Mouse (Mus musculus) hindbrain, embryonic 15.5 days (tissue): ENCODE results near the gene Med12l. TPM values are rescaled to one million over a fixed set of nuclear protein-coding genes. Genes with fewer than 3 reads are reported as not detected.

Experiments used
- ATAC-seq: fragments of 200-750 bp; cut with Nextera tagmentation; 2 replicates; pipeline ENCODE4 v1.8.0; 2017; ENCODE audit warnings: low read depth, moderate number of reproducible peaks, moderate TSS enrichment; ENCODE audit not compliant: low FRiP score
- H3K27ac ChIP-seq: fragments of 300-500 bp; sonication (generic); replicated peaks from 2 replicates; pipeline ENCODE4 v1.5.1; 2015; ENCODE audit warnings: mild to moderate bottlenecking, inconsistent platforms
- H3K27me3 ChIP-seq: fragments of 300-500 bp; sonication (generic); 2 replicates; pipeline ENCODE4 v1.6.1; 2015; ENCODE audit warnings: control low read depth, inconsistent platforms
- H3K36me3 ChIP-seq: fragments of 300-500 bp; sonication (generic); 2 replicates; pipeline ENCODE4 v1.6.1; 2015; ENCODE audit warnings: control low read depth, inconsistent platforms
- H3K4me1 ChIP-seq: fragments of 300-500 bp; sonication (generic); replicated peaks from 2 replicates; pipeline ENCODE4 v1.6.1; 2015; ENCODE audit warnings: control low read depth, inconsistent platforms
- H3K4me2 ChIP-seq: fragments of 300-500 bp; sonication (generic); 2 replicates; pipeline ENCODE4 v1.6.1; 2015; ENCODE audit warnings: moderate library complexity, mild to moderate bottlenecking, inconsistent platforms
- H3K4me3 ChIP-seq: fragments of 300-500 bp; sonication (generic); 2 replicates; pipeline ENCODE4 v1.5.1; 2015; ENCODE audit warnings: mild to moderate bottlenecking, inconsistent platforms
- H3K9ac ChIP-seq: fragments of 300-500 bp; sonication (generic); 2 replicates; pipeline ENCODE4 v1.6.1; 2015; ENCODE audit warnings: inconsistent platforms
- H3K9me3 ChIP-seq: fragments of 300-500 bp; sonication (generic); 2 replicates; pipeline ENCODE4 v1.6.1; 2016; ENCODE audit warnings: control low read depth, inconsistent platforms
- WGBS: fragments of 180-500 bp; shearing (Covaris S2); methylation state at CpG from one replicate; pipeline ENCODE4 v1.1.7; 2015; 5-methylcytosine and 5-hydroxymethylcytosine counted together
- polyA plus RNA-seq: library from polyadenylated mRNA; unstranded; fragments of >200 nt; fragmentation: Nextera tagmentation; extraction: Ambion mirVana; gene quantifications from 2 replicates; pipeline ENCODE4 v1.2.1, GENCODE M21; 2015

Gene Med12l
- polyA plus RNA-seq, 1 experiment from 2014 or later = 4.2 TPM

DNA sequence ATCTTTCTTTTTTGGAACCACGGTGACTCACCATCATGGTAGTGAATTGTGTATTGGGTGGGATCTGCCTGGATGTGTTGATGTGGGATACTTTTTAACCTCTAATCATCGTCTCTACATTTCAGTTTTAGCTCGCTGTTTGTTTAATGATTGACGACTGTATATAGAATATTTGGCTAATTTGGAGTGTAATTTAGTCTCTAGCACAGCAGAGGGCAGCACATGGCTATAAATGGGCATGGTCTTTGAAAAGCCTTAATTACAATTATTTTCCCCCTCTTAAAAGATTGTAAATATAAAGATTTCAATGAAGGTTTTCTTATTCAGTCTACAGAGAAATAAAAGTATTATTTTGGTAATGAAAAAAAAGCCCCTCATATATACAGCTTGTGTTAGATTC is 71.7 kb downstream of the Med12l start:
- H3K4me2 ChIP-seq = no peak overlapping the region
- no peak for ATAC-seq
- H3K4me1 ChIP-seq = no peaks in the 10 kb centered on the region
- H3K27ac ChIP-seq = no peak overlapping the region
- H3K9ac ChIP-seq = no peak overlapping the region
- H3K27me3 ChIP-seq = no peaks in the 10 kb centered on the region
- H3K36me3 ChIP-seq = no peaks in the 10 kb centered on the region
- no peak overlapping the region for H3K4me3 ChIP-seq
- no peaks in the 10 kb centered on the region for H3K9me3 ChIP-seq
- WGBS = 67% methylated on average over 4 of the region's 4 CpGs

- no peak overlapping the region for H3K4me3 ChIP-seq
- no peaks in the 10 kb centered on the region for H3K27me3 ChIP-seq
- no peaks in the 10 kb centered on the region for H3K4me1 ChIP-seq
- WGBS = 86% methylated on average over 11 of the region's 11 CpGs
- no peaks in the 10 kb centered on the region for H3K36me3 ChIP-seq
- no peaks in the 10 kb centered on the region for H3K9me3 ChIP-seq
- H3K9ac ChIP-seq = no peak overlapping the region
- no peak overlapping the region for H3K4me2 ChIP-seq
- no peak for ATAC-seq
- H3K27ac ChIP-seq = no peak overlapping the region
Observed at GRCm38 (mm10) chr3:59078585-59078984, 73.0 kb downstream of the Med12l start.

DNA sequence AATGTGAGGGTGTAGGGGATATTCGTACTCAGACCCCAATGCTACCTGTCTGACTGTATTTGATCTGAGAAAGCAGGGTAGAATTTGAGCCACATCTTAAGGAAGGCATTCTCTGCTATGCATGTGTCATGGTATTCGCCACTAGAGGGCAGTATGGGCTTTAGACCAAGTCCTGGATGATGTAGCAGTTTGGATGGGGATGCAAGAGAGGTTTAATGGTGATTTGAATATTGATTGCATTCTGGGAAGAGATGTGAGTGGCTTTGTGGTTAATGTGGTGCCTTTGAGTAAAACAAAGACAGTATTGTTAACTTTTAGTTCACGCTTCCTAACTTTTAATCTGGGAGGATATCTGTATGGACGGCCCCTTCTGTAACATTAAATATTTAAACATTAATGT is 73.7 kb downstream of the Med12l start:
- WGBS = 38% methylated on average over 4 of the region's 4 CpGs
- ATAC-seq = no peak

DNA sequence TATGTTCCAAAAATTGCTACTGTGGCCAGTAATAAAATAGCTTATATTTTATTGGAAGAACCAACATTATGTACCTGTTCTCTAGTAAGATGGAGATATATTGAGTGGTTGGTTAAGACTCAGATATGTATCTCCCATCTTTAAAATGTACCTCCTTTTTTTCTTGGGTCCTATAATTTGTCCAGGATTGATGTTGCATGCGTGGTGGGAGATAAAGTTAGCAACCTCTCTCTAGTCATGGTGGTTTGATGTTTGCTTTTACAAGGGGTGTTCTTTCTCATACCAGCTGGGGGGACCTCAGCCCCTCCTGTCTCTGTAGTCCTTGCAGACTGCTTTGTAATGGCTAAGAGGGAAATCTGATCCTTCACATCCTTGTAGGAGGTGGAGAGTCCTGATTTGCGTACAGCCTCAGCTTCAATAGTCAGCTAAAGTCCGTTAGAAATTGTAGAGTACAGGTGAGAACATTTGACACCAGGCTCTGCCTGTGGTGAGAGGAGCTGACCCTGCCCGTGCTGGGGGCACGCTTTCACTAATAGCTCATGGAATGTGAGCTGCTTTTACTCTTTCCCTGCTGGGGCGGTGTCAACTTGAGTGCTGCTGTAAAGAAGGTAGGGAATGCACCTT is 74.8 kb downstream of the Med12l start:
- no peak overlapping the region for H3K9ac ChIP-seq
- WGBS = 32% methylated on average over 6 of the region's 6 CpGs
- H3K27me3 ChIP-seq = no peaks in the 10 kb centered on the region

More for the DNA sequence above, 73.7 kb downstream of the Med12l start:
- Histone ChIP-seq H3K4me1 (no peaks in the 10 kb centered on the region), H3K4me3 (no peak overlapping the region), H3K36me3 (no peaks in the 10 kb centered on the region), H3K27me3 (no peaks in the 10 kb centered on the region), H3K9ac (no peak overlapping the region), H3K27ac (no peak overlapping the region), H3K9me3 (no peaks in the 10 kb centered on the region), H3K4me2 (no peak overlapping the region)

DNA sequence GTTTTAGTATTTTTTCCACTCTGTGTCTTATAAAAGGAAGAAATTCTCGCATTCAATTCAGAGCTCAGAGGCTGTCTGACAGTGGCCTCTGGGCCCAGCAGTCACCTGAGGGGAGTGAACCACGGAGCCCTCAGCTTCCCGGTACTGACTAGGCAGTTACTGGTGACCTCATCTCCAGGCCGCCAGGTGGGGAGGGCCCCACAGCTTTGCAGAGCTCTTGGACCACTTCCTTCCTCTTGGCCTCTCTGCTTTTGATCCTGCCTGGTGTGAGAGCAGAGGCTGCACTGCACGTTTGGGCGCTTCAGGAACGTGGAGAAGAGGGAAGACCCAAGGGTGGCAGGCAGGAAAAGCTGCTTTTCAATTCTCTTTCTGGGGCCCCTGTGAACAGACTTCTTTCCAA is 75.3 kb downstream of the Med12l start:
- no peaks in the 10 kb centered on the region for H3K27me3 ChIP-seq
- H3K4me3 ChIP-seq = no peak overlapping the region
- no peak overlapping the region for H3K4me2 ChIP-seq
- H3K9me3 ChIP-seq = no peaks in the 10 kb centered on the region
- H3K36me3 ChIP-seq = no peaks in the 10 kb centered on the region
- ATAC-seq = no peak
- no peak overlapping the region for H3K27ac ChIP-seq
- WGBS = 41% methylated on average over 7 of the region's 7 CpGs
- H3K9ac ChIP-seq = no peak overlapping the region
- H3K4me1 ChIP-seq = no peaks in the 10 kb centered on the region

More for the DNA sequence above, 74.8 kb downstream of the Med12l start:
- Histone ChIP-seq H3K9me3 (no peaks in the 10 kb centered on the region), H3K4me1 (no peaks in the 10 kb centered on the region), H3K4me3 (no peak overlapping the region), H3K27ac (no peak overlapping the region), H3K4me2 (no peak overlapping the region), H3K36me3 (no peaks in the 10 kb centered on the region)
- no peak for ATAC-seq

DNA sequence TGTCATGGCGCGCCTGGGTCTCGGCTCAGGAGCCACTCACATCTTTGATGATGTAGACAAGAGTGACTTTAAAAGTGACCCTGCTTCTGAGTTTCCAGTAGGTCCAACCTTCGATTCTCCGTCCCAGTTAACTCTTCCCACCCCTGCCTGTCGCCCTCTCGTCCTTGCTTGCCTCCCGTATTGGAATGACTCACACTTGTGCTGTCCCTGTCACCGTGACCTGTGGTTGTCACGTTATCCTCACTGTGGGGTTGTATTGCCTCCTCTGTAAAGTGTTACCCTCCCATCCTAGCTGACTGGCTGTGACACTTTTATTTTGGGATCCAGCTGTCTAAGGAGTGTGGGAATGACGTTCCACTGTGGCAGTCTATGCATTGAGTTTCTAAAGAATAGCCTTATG is 87.1 kb downstream of the Med12l start:
- ATAC-seq = no peak
- no peaks in the 10 kb centered on the region for H3K4me1 ChIP-seq

GRCm38 (mm10) chr3:59097421-59097820 is 91.8 kb downstream of the Med12l start:
- ATAC-seq = no peak
- Histone ChIP-seq H3K9ac (no peak overlapping the region), H3K4me2 (no peak overlapping the region), H3K4me1 (no peaks in the 10 kb centered on the region), H3K4me3 (no peak overlapping the region), H3K36me3 (no peaks in the 10 kb centered on the region), H3K27ac (no peak overlapping the region), H3K9me3 (no peaks in the 10 kb centered on the region), H3K27me3 (no peaks in the 10 kb centered on the region)
- 53% methylated on average over 6 of the region's 6 CpGs for WGBS

More for the DNA sequence above, 87.1 kb downstream of the Med12l start:
- Histone ChIP-seq H3K36me3 (no peaks in the 10 kb centered on the region), H3K4me3 (no peak overlapping the region), H3K9ac (no peak overlapping the region), H3K9me3 (no peaks in the 10 kb centered on the region), H3K4me2 (no peak overlapping the region), H3K27me3 (no peaks in the 10 kb centered on the region), H3K27ac (no peak overlapping the region)
- WGBS = 82% methylated on average over 11 of the region's 11 CpGs

GRCm38 (mm10) chr3:59098540-59098939 is 92.9 kb downstream of the Med12l start:
- Histone ChIP-seq H3K4me3 (no peak overlapping the region), H3K4me2 (no peak overlapping the region), H3K9me3 (no peaks in the 10 kb centered on the region), H3K27me3 (no peaks in the 10 kb centered on the region), H3K9ac (no peak overlapping the region), H3K4me1 (no peaks in the 10 kb centered on the region), H3K36me3 (no peaks in the 10 kb centered on the region), H3K27ac (no peak overlapping the region)
- WGBS = 88% methylated on average over 10 of the region's 10 CpGs
- ATAC-seq = no peak

DNA sequence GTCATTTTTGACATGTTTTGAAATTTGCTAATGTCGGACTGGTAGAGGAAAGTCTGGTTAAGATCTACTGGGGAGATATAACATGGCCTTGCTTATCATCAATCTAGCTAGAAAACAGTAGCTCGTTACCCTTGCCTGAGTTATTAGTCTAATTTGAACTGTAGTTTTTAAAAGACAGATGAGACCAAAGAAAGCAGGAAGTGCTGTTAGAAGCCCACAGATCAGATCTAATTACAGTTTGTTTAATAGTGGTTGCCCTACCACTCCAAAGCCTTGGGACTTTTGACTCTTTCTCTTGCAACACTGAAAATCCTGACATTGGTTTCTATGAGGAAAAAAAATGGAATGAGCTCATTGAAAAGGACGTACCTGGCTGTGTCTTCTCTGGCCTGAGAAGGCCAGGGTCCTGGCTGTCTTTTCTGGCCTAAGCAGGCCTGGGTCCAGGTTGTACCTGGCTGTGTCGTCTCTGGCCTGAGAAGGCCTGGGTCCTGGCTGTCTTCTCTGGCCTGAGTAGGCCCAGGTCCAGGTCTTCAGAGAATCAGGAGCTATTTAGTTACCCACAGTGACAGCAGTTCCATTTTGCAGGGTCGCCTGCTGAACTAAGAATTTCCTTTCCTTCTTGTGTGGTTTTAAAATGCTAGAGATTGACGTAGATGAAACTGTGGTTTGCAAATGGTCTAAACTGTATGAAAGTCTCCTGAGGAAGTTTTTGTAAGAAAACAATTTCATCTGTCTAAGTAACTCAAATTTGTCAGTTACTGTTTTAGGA is 95.8 kb downstream of the Med12l start, which contains the start of gene Gpr171:
Gpr171 (minus strand) TSS at position 604 of the 769 bp plus-strand sequence.
- Histone ChIP-seq H3K4me1 (no peaks in the 10 kb centered on the region), H3K4me3 (no peak within 1 kb of the TSS), H3K9ac (no peak within 1 kb of the TSS), H3K4me2 (no peak within 1 kb of the TSS), H3K9me3 (no peaks in the 10 kb centered on the region), H3K27ac (no peak within 1 kb of the TSS), H3K36me3 (no peaks in the 10 kb centered on the region), H3K27me3 (no peaks in the 10 kb centered on the region)
- WGBS = 85% methylated on average over 6 of the region's 6 CpGs
- no peak for ATAC-seq

DNA sequence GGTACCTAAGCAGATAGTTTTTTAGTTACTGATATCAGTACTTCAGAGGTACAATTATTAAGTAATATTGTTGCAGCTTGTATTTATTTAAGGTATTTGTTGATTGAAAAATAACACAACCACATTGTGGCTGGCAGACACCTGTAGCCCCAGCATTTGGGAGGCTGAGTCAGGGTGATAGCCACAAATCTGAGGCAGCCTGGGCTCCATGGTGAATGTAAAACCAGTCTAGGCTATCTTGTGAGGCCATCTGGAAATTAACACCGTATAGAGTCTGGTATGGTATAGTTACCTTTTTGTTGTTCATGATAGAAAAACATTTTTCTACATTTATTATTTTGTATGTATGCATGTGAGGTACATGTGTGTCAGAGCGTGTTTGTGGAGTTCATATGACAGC is 96.5 kb downstream of the Med12l start:
- Histone ChIP-seq H3K4me3 (no peak overlapping the region), H3K4me2 (no peak overlapping the region), H3K27ac (no peak overlapping the region), H3K27me3 (no peaks in the 10 kb centered on the region), H3K36me3 (no peaks in the 10 kb centered on the region), H3K9me3 (no peaks in the 10 kb centered on the region), H3K9ac (no peak overlapping the region), H3K4me1 (no peaks in the 10 kb centered on the region)
- no peak for ATAC-seq
- 96% methylated on average over 2 of the region's 2 CpGs for WGBS

DNA sequence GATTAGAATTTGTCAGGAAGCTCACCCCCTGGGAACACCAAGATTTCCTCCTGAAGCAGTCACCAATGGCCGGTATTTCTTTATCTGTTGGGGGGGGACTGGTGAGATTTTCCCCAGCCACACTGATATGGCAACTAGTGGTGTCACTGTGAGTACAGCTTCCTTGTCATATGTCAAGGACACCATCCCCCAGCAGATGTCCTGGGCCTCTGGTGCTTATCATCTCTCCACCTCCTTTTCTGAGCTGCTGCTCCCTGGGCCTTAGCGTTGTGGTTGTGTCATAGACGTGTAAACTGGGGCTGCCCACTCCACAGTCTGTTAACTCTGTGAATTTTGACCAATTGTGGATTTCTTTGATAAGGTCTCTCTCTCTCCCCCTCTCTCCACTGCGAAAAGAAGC is 98.8 kb downstream of the Med12l start:
- H3K27me3 ChIP-seq = no peaks in the 10 kb centered on the region
- no peak for ATAC-seq
- no peak overlapping the region for H3K4me3 ChIP-seq
- H3K9me3 ChIP-seq = no peaks in the 10 kb centered on the region
- no peak overlapping the region for H3K27ac ChIP-seq
- WGBS = 92% methylated on average over 4 of the region's 4 CpGs
- H3K4me1 ChIP-seq = no peaks in the 10 kb centered on the region
- H3K4me2 ChIP-seq = no peak overlapping the region
- no peaks in the 10 kb centered on the region for H3K36me3 ChIP-seq
- H3K9ac ChIP-seq = no peak overlapping the region

DNA sequence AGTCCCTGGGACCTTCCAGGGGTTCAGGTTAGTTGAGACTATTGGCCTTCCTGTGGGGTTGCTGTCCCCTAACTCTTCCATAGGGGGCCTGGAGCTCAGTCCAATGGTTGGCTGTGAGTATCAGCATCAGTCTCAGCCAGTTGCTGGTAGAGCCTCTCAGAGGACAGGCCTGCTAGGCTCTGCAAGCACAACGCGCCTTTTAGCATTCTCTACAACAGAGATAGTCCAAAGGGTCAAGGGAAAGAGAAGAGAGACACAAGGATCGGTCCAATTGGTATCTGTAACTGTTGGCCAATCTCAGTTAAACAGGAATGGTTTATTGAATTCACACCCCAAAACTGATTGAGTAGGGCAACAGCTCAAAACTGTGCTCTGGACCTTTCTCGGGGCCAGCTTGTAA is 101.8 kb downstream of the Med12l start:
- 99% methylated on average over 4 of the region's 4 CpGs for WGBS
- no peaks in the 10 kb centered on the region for H3K4me1 ChIP-seq
- no peak overlapping the region for H3K9ac ChIP-seq
- no peaks in the 10 kb centered on the region for H3K36me3 ChIP-seq
- no peak overlapping the region for H3K4me2 ChIP-seq
- ATAC-seq = no peak
- no peaks in the 10 kb centered on the region for H3K27me3 ChIP-seq
- H3K27ac ChIP-seq = no peak overlapping the region
- H3K4me3 ChIP-seq = no peak overlapping the region
- no peaks in the 10 kb centered on the region for H3K9me3 ChIP-seq
